Mouse (Mus musculus): ENCODE results near the gene Meis1.

The Meis1 gene

GRCm38 (mm10) chr11:18905431-18905830 lies 113.4 kb downstream of the Meis1 start:
- DNase-seq (ENCODE audit: low spot score in 2 of 2): no peak

- no peak for DNase-seq (ENCODE audit: low spot score in 2 of 2)
Observed at GRCm38 (mm10) chr11:18904880-18905279, 113.9 kb downstream of the Meis1 start.

- no peak for DNase-seq (ENCODE audit: low spot score in 2 of 2)
Observed at GRCm38 (mm10) chr11:18904285-18904684, 114.5 kb downstream of the Meis1 start.

- DNase-seq (ENCODE audit: low spot score in 2 of 2): no peak
Observed at GRCm38 (mm10) chr11:18900489-18900888, 118.3 kb downstream of the Meis1 start.

- no peak for DNase-seq (ENCODE audit: low spot score in 2 of 2)
Observed at GRCm38 (mm10) chr11:18898862-18899261, 119.9 kb downstream of the Meis1 start.

GRCm38 (mm10) chr11:18897921-18898646 lies 120.7 kb downstream of the Meis1 start:
- no peak for DNase-seq (ENCODE audit: low spot score in 2 of 2)

GRCm38 (mm10) chr11:18897250-18897649 lies 121.5 kb downstream of the Meis1 start:
- DNase-seq (ENCODE audit: low spot score in 2 of 2): no peak

GRCm38 (mm10) chr11:18892470-18892869 lies 126.3 kb downstream of the Meis1 start:
- no peak for DNase-seq (ENCODE audit: low spot score in 2 of 2)

- DNase-seq (ENCODE audit: low spot score in 2 of 2): no peak
Observed at GRCm38 (mm10) chr11:18889139-18889538, 129.6 kb downstream of the Meis1 start.

- DNase-seq (ENCODE audit: low spot score in 2 of 2): no peak
Observed at GRCm38 (mm10) chr11:18888651-18889050, 130.1 kb downstream of the Meis1 start.

GRCm38 (mm10) chr11:18885729-18886325 lies 133.0 kb downstream of the Meis1 start:
- DNase-seq (ENCODE audit: low spot score in 2 of 2): no peak

- no peak for DNase-seq (ENCODE audit: low spot score in 2 of 2)
Observed at GRCm38 (mm10) chr11:18885036-18885728, 133.6 kb downstream of the Meis1 start.

- DNase-seq (ENCODE audit: low spot score in 2 of 2): no peak
Observed at GRCm38 (mm10) chr11:18883987-18884386, 134.8 kb downstream of the Meis1 start.

GRCm38 (mm10) chr11:18883507-18883881 lies 135.3 kb downstream of the Meis1 start:
- no peak for DNase-seq (ENCODE audit: low spot score in 2 of 2)

GRCm38 (mm10) chr11:18882747-18883506 lies 135.9 kb downstream of the Meis1 start:
- no peak for DNase-seq (ENCODE audit: low spot score in 2 of 2)

- DNase-seq (ENCODE audit: low spot score in 2 of 2): no peak
Observed at GRCm38 (mm10) chr11:18882315-18882714, 136.5 kb downstream of the Meis1 start.

- no peak for DNase-seq (ENCODE audit: low spot score in 2 of 2)
Observed at GRCm38 (mm10) chr11:18880806-18881205, 138.0 kb downstream of the Meis1 start.

- DNase-seq (ENCODE audit: low spot score in 2 of 2): no peak
Observed at GRCm38 (mm10) chr11:18879456-18879818, 139.3 kb downstream of the Meis1 start.

- DNase-seq (ENCODE audit: low spot score in 2 of 2): no peak
Observed at GRCm38 (mm10) chr11:18878748-18879455, 139.9 kb downstream of the Meis1 start.

- no peak for DNase-seq (ENCODE audit: low spot score in 2 of 2)
Observed at GRCm38 (mm10) chr11:18878016-18878415, 140.8 kb downstream of the Meis1 start.

- no peak for DNase-seq (ENCODE audit: low spot score in 2 of 2)
Observed at GRCm38 (mm10) chr11:18877626-18878011, 141.2 kb downstream of the Meis1 start.
